In genomic region chr3:58414986-58415883, GRCm38 (mm10) we compare ENCODE assay signal across 8 mouse cellular contexts. TPM values are rescaled to one million over a fixed set of nuclear protein-coding genes. Genes with fewer than 3 reads are reported as not detected.
DNase-seq lines count a peak whose midpoint lies in the region; ATAC-seq and TF ChIP-seq lines count a peak whose summit lies in the region.

No protein-coding gene starts in this region.

- peak overlapping the region; percentile 97 for H3K27ac ChIP-seq in embryonic facial prominence, embryonic 10.5 days (replicated peaks)
- peak overlapping the region; percentile 100 for H3K27ac ChIP-seq in intestine, postnatal 0 days (ENCODE audit: low read depth, low read length)
- peak overlapping the region; percentile 99 for H3K27ac ChIP-seq in limb, embryonic 10.5 days
- H3K27ac ChIP-seq in midbrain, embryonic 11.5 days (ENCODE audit: low read depth, low read length): peak overlapping the region; percentile 96

- DNase-seq in adrenal gland, postnatal 14 days: peak; percentile 92
- peak; percentile 74 for DNase-seq in embryonic facial prominence, embryonic 10.5 days (ENCODE audit: low spot score)
- DNase-seq in limb, embryonic 10.5 days (ENCODE audit: low spot score): peak; percentile 74
- DNase-seq in midbrain, embryonic 11.5 days (ENCODE audit: low spot score, missing footprints): peak; percentile 91
- DNase-seq in right cerebral cortex, postnatal 36 days (ENCODE audit: low spot score in 2 of 2): peak; percentile 47 to 50
- DNase-seq in urinary bladder, postnatal 4 days (ENCODE audit: low spot score in 2 of 2): peak; percentile 77 to 82

- peak; percentile 12 for ATAC-seq in granulocyte monocyte progenitor cell, adult 5-6 weeks (replicated peaks; ENCODE audit: poor library complexity, severe bottlenecking)
- peak; percentile 72 for ATAC-seq in intestine, postnatal 0 days
- ATAC-seq in midbrain, embryonic 11.5 days (ENCODE audit: low FRiP score): peak; percentile 65

- no peaks in the 10 kb centered on the region for H3K9me3 ChIP-seq in embryonic facial prominence, embryonic 10.5 days
- H3K9me3 ChIP-seq in intestine, postnatal 0 days (ENCODE audit: control insufficient read depth): no peaks in the 10 kb centered on the region
- H3K9me3 ChIP-seq in limb, embryonic 10.5 days (replicated peaks): no peaks in the 10 kb centered on the region
- H3K9me3 ChIP-seq in midbrain, embryonic 11.5 days (ENCODE audit: control insufficient read depth, low read length): no peaks in the 10 kb centered on the region

- H3K36me3 ChIP-seq in embryonic facial prominence, embryonic 10.5 days (replicated peaks): peaks cover 9% of the 10 kb centered on the region; the same call in 1 of the 2 replicates
- no peaks in the 10 kb centered on the region for H3K36me3 ChIP-seq in intestine, postnatal 0 days (ENCODE audit: control insufficient read depth, insufficient read depth)
- H3K36me3 ChIP-seq in limb, embryonic 10.5 days: peaks cover 9% of the 10 kb centered on the region
- no peaks in the 10 kb centered on the region for H3K36me3 ChIP-seq in midbrain, embryonic 11.5 days (ENCODE audit: control insufficient read depth, insufficient read depth, low read length)

- peaks cover 36% of the 10 kb centered on the region for H3K4me1 ChIP-seq in embryonic facial prominence, embryonic 10.5 days
- 0 out of 2 replicates have a peak, but pooled peaks cover 9% of the 10 kb centered on the region for H3K4me1 ChIP-seq in intestine, postnatal 0 days (replicated peaks; ENCODE audit: control insufficient read depth, insufficient read depth, low read length)
- H3K4me1 ChIP-seq in limb, embryonic 10.5 days: peaks cover 27% of the 10 kb centered on the region
- peaks cover 12% of the 10 kb centered on the region for H3K4me1 ChIP-seq in midbrain, embryonic 11.5 days (ENCODE audit: control insufficient read depth, insufficient read depth, low read length)

- no peak for TF ChIP-seq CTCF in intestine, postnatal 0 days (IDR thresholded peaks at IDR 0.05; ENCODE audit: low read depth)

- under 1% methylated on average over 113 of the region's 113 CpGs for WGBS in embryonic facial prominence, embryonic 10.5 days
- WGBS in intestine, postnatal 0 days: under 1% methylated on average over 102 of the region's 113 CpGs
- under 1% methylated on average over 113 of the region's 113 CpGs for WGBS in limb, embryonic 10.5 days
- WGBS in midbrain, embryonic 11.5 days: under 1% methylated on average over 85 of the region's 113 CpGs

- peak overlapping the region; percentile 91 for H3K9ac ChIP-seq in intestine, postnatal 0 days (ENCODE audit: low read depth, low read length)
- peak overlapping the region; percentile 70 for H3K9ac ChIP-seq in midbrain, embryonic 11.5 days (ENCODE audit: low read length)

- peak overlapping the region; percentile 94 for H3K4me2 ChIP-seq in intestine, postnatal 0 days (replicated peaks; ENCODE audit: low read depth)
- H3K4me2 ChIP-seq in midbrain, embryonic 11.5 days: peak overlapping the region; percentile 95

- peak overlapping the region; percentile 98 for H3K4me3 ChIP-seq in embryonic facial prominence, embryonic 10.5 days
- H3K4me3 ChIP-seq in intestine, postnatal 0 days (ENCODE audit: low read depth, low read length): peak overlapping the region; percentile 89
- peak overlapping the region; percentile 98 for H3K4me3 ChIP-seq in limb, embryonic 10.5 days
- H3K4me3 ChIP-seq in midbrain, embryonic 11.5 days (ENCODE audit: low read depth, low read length): peak overlapping the region; percentile 96

- no peaks in the 10 kb centered on the region for H3K27me3 ChIP-seq in embryonic facial prominence, embryonic 10.5 days (replicated peaks; ENCODE audit: low read depth, poor library complexity, severe bottlenecking)
- no peaks in the 10 kb centered on the region for H3K27me3 ChIP-seq in intestine, postnatal 0 days (replicated peaks; ENCODE audit: control insufficient read depth, insufficient read depth, low read length)
- no peaks in the 10 kb centered on the region for H3K27me3 ChIP-seq in limb, embryonic 10.5 days (ENCODE audit: low read depth, poor library complexity, severe bottlenecking)
- H3K27me3 ChIP-seq in midbrain, embryonic 11.5 days (ENCODE audit: control insufficient read depth, insufficient read depth, low read length): no peaks in the 10 kb centered on the region

RNA-seq across cellular contexts. Expression of gene Tsc22d2, which starts 0.7 kb away (rescaled TPM):
- 33.3 and 35.2 TPM in 2 replicates for total RNA-seq in adrenal gland, postnatal 14 days (2021)
- 7.5 and 9.5 TPM in 2 replicates for polyA plus RNA-seq in embryonic facial prominence, embryonic 10.5 days (2016; fragmentation: Nextera tagmentation; extraction: Ambion mirVana)
- 9.2 and 14.0 TPM in 2 replicates for total RNA-seq in granulocyte monocyte progenitor cell, adult 5-6 weeks (2014; fragmentation: Nextera tagmentation)
- total RNA-seq in granulocyte monocyte progenitor cell, adult 5-6 weeks (2017): 7.9 and 11.0 TPM in 2 replicates
- polyA plus RNA-seq in intestine, postnatal 0 days (2015; fragmentation: Nextera tagmentation; extraction: Ambion mirVana): 10.5 and 13.2 TPM in 2 replicates
- polyA plus RNA-seq in limb, embryonic 10.5 days (2016; fragmentation: Nextera tagmentation; extraction: Ambion mirVana): 8.0 and 8.4 TPM in 2 replicates
- 11.6 and 12.7 TPM in 2 replicates for polyA plus RNA-seq in midbrain, embryonic 11.5 days (2014; fragmentation: Nextera tagmentation; extraction: Ambion mirVana)

Comparison
In these comparisons a context has a peak if more than half of its experiments do, and no peak if none do; other contexts are left out.
1. Peak in every context shown above with its lines: DNase-seq, ATAC-seq, H3K4me3 ChIP-seq and H3K27ac ChIP-seq.
2. ATAC-seq: peak in every context shown above with its lines; median percentile 72 in intestine, postnatal 0 days; 65 in midbrain, embryonic 11.5 days; 12 in granulocyte monocyte progenitor cell, adult 5-6 weeks.